Mouse (Mus musculus) liver, adult 2 months (tissue): ENCODE measurements around the gene Smad5.

ENCODE experiments used
- CTCF ChIP-seq: fragments of 200-500 bp; IDR thresholded peaks from 2 replicates; pipeline ENCODE4 v1.5.1; 2011; ENCODE audit warnings: low read depth, low read length, control low read depth
- POLR2A ChIP-seq: fragments of 200-500 bp; IDR thresholded peaks from 2 replicates; pipeline ENCODE4 v1.6.1; 2011; ENCODE audit warnings: low read length, control low read depth; ENCODE audit not compliant: insufficient read depth; ENCODE audit errors: extremely low read depth

GRCm38 (mm10) chr13:56782621-56783020 is 79.8 kb downstream of the Smad5 start:
- TF ChIP-seq CTCF (no peak), POLR2A (no peak)
